Mouse (Mus musculus) liver, postnatal 0 days (tissue): Measurements from ENCODE around the gene Kcnmb2.

Source experiments
- CTCF ChIP-seq: sonication (generic); IDR thresholded peaks from 2 replicates; pipeline ENCODE4 v1.5.1; 2016; ENCODE audit warnings: antibody characterized with exemption, low read depth
- EP300 ChIP-seq: IDR thresholded peaks from 2 replicates; pipeline ENCODE4 v1.6.1; 2016; ENCODE audit warnings: antibody characterized with exemption, low read depth, mild to moderate bottlenecking

- TF ChIP-seq CTCF (no peak), EP300 (no peak)
Measured at GRCm38 (mm10) chr3:32101391-32101790, 199.1 kb downstream of the Kcnmb2 start.
